Mouse (Mus musculus) testis, adult 2 months (tissue): ENCODE data around the gene Dnajc1.

Source experiments
- CTCF ChIP-seq: fragments of 200-500 bp; IDR thresholded peaks from 2 replicates; pipeline ENCODE4 v1.5.1; 2012; ENCODE audit warnings: low read depth, mild to moderate bottlenecking, inconsistent platforms, low read length, moderate library complexity; ENCODE audit not compliant: control insufficient read depth, insufficient read depth, insufficient replicate concordance
- POLR2A ChIP-seq: fragments of 200-500 bp; IDR thresholded peaks from 2 replicates; pipeline ENCODE4 v1.6.1; 2012; ENCODE audit warnings: low read depth, mild to moderate bottlenecking, inconsistent platforms, low read length, moderate library complexity; ENCODE audit not compliant: control insufficient read depth

- TF ChIP-seq CTCF (no peak), POLR2A (no peak)
Observed at GRCm38 (mm10) chr2:18156131-18156530, 236.5 kb downstream of the Dnajc1 start.
